In the genomic region with DNA sequence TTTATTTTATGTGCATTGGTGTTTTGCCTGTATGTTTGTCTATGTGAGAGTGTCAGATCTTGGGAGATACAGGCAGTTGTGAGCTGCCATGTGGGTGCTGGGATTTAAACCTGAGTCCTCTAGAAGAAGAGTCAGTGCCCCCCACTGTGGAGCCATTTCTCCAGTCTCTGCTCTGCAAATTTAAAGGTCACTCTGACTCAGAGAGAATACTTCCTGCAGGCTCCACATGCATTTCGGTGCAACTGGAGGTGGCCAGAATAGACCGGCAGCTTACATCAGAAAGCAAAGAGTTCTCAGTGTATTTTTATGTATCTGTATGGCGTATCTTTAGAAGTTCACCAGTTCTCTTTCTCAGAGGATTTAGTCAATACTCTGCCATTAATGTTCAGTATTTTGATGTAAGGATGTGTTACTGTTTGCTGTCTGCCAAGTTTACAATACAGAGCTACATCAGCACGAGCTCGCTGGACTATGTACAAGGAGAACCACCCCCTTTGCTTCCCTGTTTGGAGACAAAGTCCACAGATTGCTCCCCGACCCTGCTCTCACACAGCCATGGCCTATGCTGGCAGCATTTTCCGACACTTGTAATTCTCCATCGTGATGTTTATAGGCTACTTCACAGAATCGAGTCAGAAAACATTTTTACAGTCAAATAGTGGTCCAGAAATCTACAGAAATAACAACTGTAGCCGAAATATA, we compare ENCODE assay signal across 25 mouse cellular contexts.
DNase-seq lines count a peak whose midpoint lies in the region; ATAC-seq and TF ChIP-seq lines count a peak whose summit lies in the region.
"Had no signal": no experiment of that assay in that cellular context is flagged by ENCODE, and none has a peak within 500 bp of the region (broad histone marks: within the 10 kb centered on the region; RNA-seq: fewer than 3 reads in every experiment).

No protein-coding gene starts in this region.

- H3K4me2 ChIP-seq in kidney, embryonic 14.5 days (replicated peaks; ENCODE audit: low read depth, low read length), result no peak overlapping the region
- no peak overlapping the region for H3K4me2 ChIP-seq in liver, postnatal 0 days (ENCODE audit: low read depth, low read length)
- H3K4me2 ChIP-seq: embryonic facial prominence, embryonic 15.5 days; limb, embryonic 12.5 days; midbrain, embryonic 13.5 days; neural tube, embryonic 12.5 days had no signal

- no peak overlapping the region for H3K9ac ChIP-seq in kidney, embryonic 14.5 days (ENCODE audit: low read depth, low read length)
- H3K9ac ChIP-seq in liver, postnatal 0 days (replicated peaks), result no peak overlapping the region
- H3K9ac ChIP-seq: embryonic facial prominence, embryonic 15.5 days; limb, embryonic 12.5 days; midbrain, embryonic 13.5 days; neural tube, embryonic 12.5 days had no signal

- H3K4me3 ChIP-seq in kidney, embryonic 14.5 days (ENCODE audit: low read length), result no peak overlapping the region
- H3K4me3 ChIP-seq in liver, postnatal 0 days (ENCODE audit: low read depth, low read length), result no peak overlapping the region
- H3K4me3 ChIP-seq: embryonic facial prominence, embryonic 15.5 days; heart, adult 2 months; limb, embryonic 12.5 days; midbrain, embryonic 13.5 days; neural tube, embryonic 12.5 days had no signal

- H3K27ac ChIP-seq in kidney, embryonic 14.5 days (ENCODE audit: low read depth, low read length), result no peak overlapping the region
- H3K27ac ChIP-seq in liver, postnatal 0 days (ENCODE audit: low read depth), result 0 out of 2 replicates have a peak overlapping the region, but pooled peaks have one; percentile 5
- H3K27ac ChIP-seq: embryonic facial prominence, embryonic 15.5 days; heart, adult 2 months; kidney, postnatal 0 days; limb, embryonic 12.5 days; midbrain, embryonic 13.5 days; neural tube, embryonic 12.5 days had no signal

- no peaks in the 10 kb centered on the region for H3K27me3 ChIP-seq in kidney, embryonic 14.5 days (ENCODE audit: control insufficient read depth, insufficient read depth, low read length)
- no peaks in the 10 kb centered on the region for H3K27me3 ChIP-seq in liver, postnatal 0 days (ENCODE audit: insufficient read depth, low read length)
- H3K27me3 ChIP-seq: embryonic facial prominence, embryonic 15.5 days; limb, embryonic 12.5 days; midbrain, embryonic 13.5 days; neural tube, embryonic 12.5 days had no signal

- H3K9me3 ChIP-seq in kidney, embryonic 14.5 days (ENCODE audit: control insufficient read depth, low read length), result no peaks in the 10 kb centered on the region
- no peaks in the 10 kb centered on the region for H3K9me3 ChIP-seq in liver, postnatal 0 days (ENCODE audit: low read length)
- H3K9me3 ChIP-seq: embryonic facial prominence, embryonic 15.5 days; G1E; limb, embryonic 12.5 days; midbrain, embryonic 13.5 days; neural tube, embryonic 12.5 days had no signal

- DNase-seq in kidney, adult 9 months, result peak; percentile 29
- DNase-seq in brain, adult 2 months (ENCODE audit: low read depth, low spot score), result peak; percentile 56
- peak; percentile 37 to 38 for DNase-seq in kidney, postnatal 36 days
- no peak for DNase-seq in liver, postnatal 0 days
- DNase-seq in cerebellum, adult 9-10 months, result no peak
- DNase-seq: adrenal gland, postnatal 10 days; cerebellum, adult 11 months; cerebellum, postnatal 36 days; gastrocnemius, postnatal 10 days; heart, adult 2 months; heart, postnatal 36 days; layer of hippocampus, adult 9-11 months; lung, postnatal 10 days; right cerebral cortex, postnatal 4 days; thymus, postnatal 14 days had no signal

- TF ChIP-seq CTCF in liver, postnatal 0 days (IDR thresholded peaks at IDR 0.05; ENCODE audit: low read depth), result no peak

- WGBS in kidney, embryonic 14.5 days, result 82% methylated on average over 10 of the region's 10 CpGs
- WGBS in liver, postnatal 0 days (ENCODE audit: insufficient replicate concordance), result 52% methylated on average over 10 of the region's 10 CpGs

- no peaks in the 10 kb centered on the region for H3K4me1 ChIP-seq in kidney, embryonic 14.5 days (ENCODE audit: control insufficient read depth, insufficient read depth, low read length)
- no peaks in the 10 kb centered on the region for H3K4me1 ChIP-seq in liver, postnatal 0 days (ENCODE audit: insufficient read depth)
- H3K4me1 ChIP-seq: embryonic facial prominence, embryonic 15.5 days; limb, embryonic 12.5 days; neural tube, embryonic 12.5 days had no signal

- TF ChIP-seq EP300 in liver, postnatal 0 days (IDR thresholded peaks at IDR 0.05; ENCODE audit: low read depth), result no peak

- H3K36me3 ChIP-seq in kidney, embryonic 14.5 days (ENCODE audit: control insufficient read depth, insufficient read depth, low read length), result no peaks in the 10 kb centered on the region
- H3K36me3 ChIP-seq in liver, postnatal 0 days (replicated peaks; ENCODE audit: insufficient read depth, low read length), result no peaks in the 10 kb centered on the region
- H3K36me3 ChIP-seq: embryonic facial prominence, embryonic 15.5 days; G1E; limb, embryonic 12.5 days; neural tube, embryonic 12.5 days had no signal

- no peak for ATAC-seq in kidney, embryonic 14.5 days (ENCODE audit: low FRiP score, low TSS enrichment)
- peak; percentile 80 for ATAC-seq in liver, postnatal 0 days
- no peak for ATAC-seq in frontal cortex, adult (ENCODE audit: low TSS enrichment)
- ATAC-seq: activated CD4-positive, CD25-positive, alpha-beta regulatory T cell, adult 4 months; hindbrain, embryonic 16.5 days; midbrain, embryonic 13.5 days had no signal

Comparison
In these comparisons a context has a peak if more than half of its experiments do, and no peak if none do; other contexts are left out.
1. DNase-seq: peak in kidney, adult 9 months (single experiment), brain, adult 2 months (single experiment) and kidney, postnatal 36 days (2 of 2); none in liver, postnatal 0 days (single experiment) and cerebellum, adult 9-10 months (single experiment).